Mouse (Mus musculus): ENCODE measurements at regions not wholly inside any gene's neighbourhood (a gene's known extent, or its start where the extent isn't known, plus 50 kb on each side); places are given as distances from the start of the nearest gene placed in this dataset.

GRCm38 (mm10) chr3:83708973-83709372 lies 57.1 kb upstream of the Sfrp2 start:
- H3K79me2 ChIP-seq (ENCODE audit: control insufficient read depth, insufficient read depth): no peaks in the 10 kb centered on the region
- H3ac ChIP-seq (ENCODE audit: control insufficient read depth, insufficient read length, low read depth): no peak overlapping the region
- H3K4me3 ChIP-seq (ENCODE audit: insufficient read depth, poor library complexity, severe bottlenecking): no peak overlapping the region
- H3K36me3 ChIP-seq (ENCODE audit: control insufficient read depth, insufficient read depth): no peaks in the 10 kb centered on the region
- no peak for TF ChIP-seq FOSL1 (IDR thresholded peaks at IDR 0.05; ENCODE audit: insufficient read depth, low read length, poor library complexity, severe bottlenecking)
- no peak for TF ChIP-seq USF1 (IDR thresholded peaks at IDR 0.05; ENCODE audit: low read depth)
- TF ChIP-seq MYOD1 (IDR thresholded peaks at IDR 0.05; ENCODE audit: control insufficient read depth, insufficient read length, low read depth): no peak
- no peak for TF ChIP-seq MAX (IDR thresholded peaks at IDR 0.05)
- TF ChIP-seq MYOG (IDR thresholded peaks at IDR 0.05; ENCODE audit: control insufficient read depth, extremely low read depth, insufficient read length): no peak
- TF ChIP-seq CEBPB (IDR thresholded peaks at IDR 0.05; ENCODE audit: low read depth): no peak
- no peaks in the 10 kb centered on the region for H3K27me3 ChIP-seq (ENCODE audit: control insufficient read depth, insufficient read depth, insufficient read length)
- H3K79me3 ChIP-seq (ENCODE audit: low read depth): no peaks in the 10 kb centered on the region

- Histone ChIP-seq H3ac (ENCODE audit: control insufficient read depth, insufficient read length, low read depth) (no peak overlapping the region), H3K27me3 (ENCODE audit: control insufficient read depth, insufficient read depth, insufficient read length) (no peaks in the 10 kb centered on the region), H3K79me3 (ENCODE audit: low read depth) (no peaks in the 10 kb centered on the region), H3K36me3 (ENCODE audit: control insufficient read depth, insufficient read depth) (no peaks in the 10 kb centered on the region), H3K4me3 (ENCODE audit: insufficient read depth, poor library complexity, severe bottlenecking) (no peak overlapping the region), H3K79me2 (ENCODE audit: control insufficient read depth, insufficient read depth) (no peaks in the 10 kb centered on the region)
- no peak for TF ChIP-seq CEBPB (IDR thresholded peaks at IDR 0.05; ENCODE audit: low read depth)
- no peak for TF ChIP-seq MAX (IDR thresholded peaks at IDR 0.05)
- no peak for TF ChIP-seq MYOD1 (IDR thresholded peaks at IDR 0.05; ENCODE audit: control insufficient read depth, insufficient read length, low read depth)
- no peak for TF ChIP-seq USF1 (IDR thresholded peaks at IDR 0.05; ENCODE audit: low read depth)
- TF ChIP-seq CTCF (IDR thresholded peaks at IDR 0.05; ENCODE audit: control insufficient read depth, insufficient read depth, insufficient read length): no peak
- no peak for TF ChIP-seq MYOG (IDR thresholded peaks at IDR 0.05; ENCODE audit: control insufficient read depth, extremely low read depth, insufficient read length)
- no peak for TF ChIP-seq FOSL1 (IDR thresholded peaks at IDR 0.05; ENCODE audit: insufficient read depth, low read length, poor library complexity, severe bottlenecking)
Measured at GRCm38 (mm10) chr3:83709531-83709930, 56.6 kb upstream of the Sfrp2 start.

- Histone ChIP-seq H3K4me3 (ENCODE audit: insufficient read depth, poor library complexity, severe bottlenecking) (no peak overlapping the region), H3K79me2 (ENCODE audit: control insufficient read depth, insufficient read depth) (no peaks in the 10 kb centered on the region), H3K27me3 (ENCODE audit: control insufficient read depth, insufficient read depth, insufficient read length) (no peaks in the 10 kb centered on the region), H3ac (ENCODE audit: control insufficient read depth, insufficient read length, low read depth) (no peak overlapping the region), H3K79me3 (ENCODE audit: low read depth) (no peaks in the 10 kb centered on the region), H3K36me3 (ENCODE audit: control insufficient read depth, insufficient read depth) (no peaks in the 10 kb centered on the region)
- no peak for TF ChIP-seq USF1 (IDR thresholded peaks at IDR 0.05; ENCODE audit: low read depth)
- no peak for TF ChIP-seq CTCF (IDR thresholded peaks at IDR 0.05; ENCODE audit: control insufficient read depth, insufficient read depth, insufficient read length)
- TF ChIP-seq CEBPB (IDR thresholded peaks at IDR 0.05; ENCODE audit: low read depth): no peak
- no peak for TF ChIP-seq MYOD1 (IDR thresholded peaks at IDR 0.05; ENCODE audit: control insufficient read depth, insufficient read length, low read depth)
- no peak for TF ChIP-seq MYOG (IDR thresholded peaks at IDR 0.05; ENCODE audit: control insufficient read depth, extremely low read depth, insufficient read length)
- TF ChIP-seq FOSL1 (IDR thresholded peaks at IDR 0.05; ENCODE audit: insufficient read depth, low read length, poor library complexity, severe bottlenecking): no peak
- no peak for TF ChIP-seq MAX (IDR thresholded peaks at IDR 0.05)
Measured at GRCm38 (mm10) chr3:83710995-83711541, 55.1 kb upstream of the Sfrp2 start.

DNA sequence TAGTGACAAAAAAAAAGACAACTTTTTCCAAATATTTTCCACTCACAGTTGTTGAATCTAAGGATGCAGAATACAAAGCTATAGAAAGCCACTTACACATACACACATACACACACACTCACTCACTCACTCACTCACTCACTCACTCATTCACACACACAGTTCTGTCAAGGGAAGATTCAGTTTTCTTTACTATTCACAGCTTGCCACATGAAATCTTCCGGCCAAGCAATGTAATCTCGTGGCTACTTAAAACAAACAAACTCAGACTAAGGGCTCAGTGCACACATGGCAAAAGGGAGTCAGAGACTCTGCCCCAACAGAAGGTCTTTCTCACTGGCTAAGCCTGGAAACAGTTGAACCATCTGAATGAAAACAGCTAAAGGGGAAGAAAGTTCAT lies 53.8 kb upstream of the Sfrp2 start:
- H3K4me3 ChIP-seq (ENCODE audit: insufficient read depth, poor library complexity, severe bottlenecking): no peak overlapping the region
- no peaks in the 10 kb centered on the region for H3K79me2 ChIP-seq (ENCODE audit: control insufficient read depth, insufficient read depth)
- H3K27me3 ChIP-seq (ENCODE audit: control insufficient read depth, insufficient read depth, insufficient read length): no peaks in the 10 kb centered on the region
- no peaks in the 10 kb centered on the region for H3K79me3 ChIP-seq (ENCODE audit: low read depth)
- no peak overlapping the region for H3ac ChIP-seq (ENCODE audit: control insufficient read depth, insufficient read length, low read depth)
- TF ChIP-seq USF1 (IDR thresholded peaks at IDR 0.05; ENCODE audit: low read depth) (no peak), MYOD1 (IDR thresholded peaks at IDR 0.05; ENCODE audit: control insufficient read depth, insufficient read length, low read depth) (no peak), CEBPB (IDR thresholded peaks at IDR 0.05; ENCODE audit: low read depth) (no peak), MAX (IDR thresholded peaks at IDR 0.05) (no peak), CTCF (IDR thresholded peaks at IDR 0.05; ENCODE audit: control insufficient read depth, insufficient read depth, insufficient read length) (no peak), MYOG (IDR thresholded peaks at IDR 0.05; ENCODE audit: control insufficient read depth, extremely low read depth, insufficient read length) (no peak), FOSL1 (IDR thresholded peaks at IDR 0.05; ENCODE audit: insufficient read depth, low read length, poor library complexity, severe bottlenecking) (no peak)
- H3K36me3 ChIP-seq (ENCODE audit: control insufficient read depth, insufficient read depth): no peaks in the 10 kb centered on the region

- Histone ChIP-seq H3K4me3 (ENCODE audit: insufficient read depth, poor library complexity, severe bottlenecking) (no peak overlapping the region), H3K27me3 (ENCODE audit: control insufficient read depth, insufficient read depth, insufficient read length) (no peaks in the 10 kb centered on the region), H3K36me3 (ENCODE audit: control insufficient read depth, insufficient read depth) (no peaks in the 10 kb centered on the region), H3K79me3 (ENCODE audit: low read depth) (no peaks in the 10 kb centered on the region), H3ac (ENCODE audit: control insufficient read depth, insufficient read length, low read depth) (no peak overlapping the region), H3K79me2 (ENCODE audit: control insufficient read depth, insufficient read depth) (no peaks in the 10 kb centered on the region)
- TF ChIP-seq CEBPB (IDR thresholded peaks at IDR 0.05; ENCODE audit: low read depth): no peak
- no peak for TF ChIP-seq CTCF (IDR thresholded peaks at IDR 0.05; ENCODE audit: control insufficient read depth, insufficient read depth, insufficient read length)
- no peak for TF ChIP-seq FOSL1 (IDR thresholded peaks at IDR 0.05; ENCODE audit: insufficient read depth, low read length, poor library complexity, severe bottlenecking)
- TF ChIP-seq MYOD1 (IDR thresholded peaks at IDR 0.05; ENCODE audit: control insufficient read depth, insufficient read length, low read depth): no peak
- no peak for TF ChIP-seq USF1 (IDR thresholded peaks at IDR 0.05; ENCODE audit: low read depth)
- no peak for TF ChIP-seq MYOG (IDR thresholded peaks at IDR 0.05; ENCODE audit: control insufficient read depth, extremely low read depth, insufficient read length)
- no peak for TF ChIP-seq MAX (IDR thresholded peaks at IDR 0.05)
Measured at GRCm38 (mm10) chr3:83714572-83714971, 51.5 kb upstream of the Sfrp2 start.
